Comparison of ENCODE assay signal across 22 mouse cellular contexts in genomic region chr14:24203210-24203609, GRCm38 (mm10). TPM values are rescaled to one million over a fixed set of nuclear protein-coding genes. Genes with fewer than 3 reads are reported as not detected.
DNase-seq lines count a peak whose midpoint lies in the region; ATAC-seq and TF ChIP-seq lines count a peak whose summit lies in the region.
"Had no signal": no experiment of that assay in that cellular context is flagged by ENCODE, and none has a peak within 500 bp of the region (broad histone marks: within the 10 kb centered on the region; RNA-seq: fewer than 3 reads in every experiment).

No protein-coding gene starts in this region.

- no peaks in the 10 kb centered on the region for H3K9me3 ChIP-seq in hindbrain, embryonic 10.5 days
- H3K9me3 ChIP-seq in hindbrain, embryonic 12.5 days (replicated peaks): no peaks in the 10 kb centered on the region
- H3K9me3 ChIP-seq in kidney, embryonic 16.5 days (ENCODE audit: low read length): no peaks in the 10 kb centered on the region
- H3K9me3 ChIP-seq: embryonic facial prominence, embryonic 13.5 days; embryonic facial prominence, embryonic 15.5 days; forebrain, embryonic 10.5 days; forebrain, embryonic 12.5 days had no signal

- 94% methylated on average over 8 of the region's 8 CpGs for WGBS in hindbrain, embryonic 10.5 days
- 96% methylated on average over 8 of the region's 8 CpGs for WGBS in hindbrain, embryonic 12.5 days
- 73% methylated on average over 8 of the region's 8 CpGs for WGBS in kidney, adult 2 months
- WGBS in kidney, embryonic 16.5 days: 89% methylated on average over 8 of the region's 8 CpGs

- 0 out of 2 replicates have a peak overlapping the region, but pooled peaks have one; percentile 5 for H3K27ac ChIP-seq in hindbrain, embryonic 10.5 days
- no peak overlapping the region for H3K27ac ChIP-seq in hindbrain, embryonic 12.5 days
- H3K27ac ChIP-seq in kidney, adult 2 months (ENCODE audit: insufficient read depth, low read depth, low read length): no peak overlapping the region
- H3K27ac ChIP-seq in kidney, embryonic 16.5 days (ENCODE audit: low read length): no peak overlapping the region
- H3K27ac ChIP-seq: embryonic facial prominence, embryonic 13.5 days; embryonic facial prominence, embryonic 15.5 days had no signal

- H3K4me2 ChIP-seq in hindbrain, embryonic 12.5 days (replicated peaks): no peak overlapping the region
- H3K4me2 ChIP-seq in kidney, embryonic 16.5 days (replicated peaks; ENCODE audit: low read depth, low read length): no peak overlapping the region
- H3K4me2 ChIP-seq: embryonic facial prominence, embryonic 13.5 days; embryonic facial prominence, embryonic 15.5 days; forebrain, embryonic 12.5 days had no signal

- no peak overlapping the region for H3K4me3 ChIP-seq in hindbrain, embryonic 10.5 days
- H3K4me3 ChIP-seq in hindbrain, embryonic 12.5 days: no peak overlapping the region
- no peak overlapping the region for H3K4me3 ChIP-seq in kidney, adult 2 months (ENCODE audit: insufficient read depth, low read depth, low read length)
- H3K4me3 ChIP-seq in kidney, embryonic 16.5 days (ENCODE audit: low read length): no peak overlapping the region
- H3K4me3 ChIP-seq: embryonic facial prominence, embryonic 13.5 days; embryonic facial prominence, embryonic 15.5 days; erythroblast, embryonic 14.5 days; forebrain, embryonic 10.5 days; forebrain, embryonic 12.5 days had no signal

- H3K36me3 ChIP-seq in hindbrain, embryonic 10.5 days: peaks cover 14% of the 10 kb centered on the region
- H3K36me3 ChIP-seq in hindbrain, embryonic 12.5 days: 0 out of 2 replicates have a peak, but pooled peaks cover 13% of the 10 kb centered on the region
- no peaks in the 10 kb centered on the region for H3K36me3 ChIP-seq in kidney, adult 2 months (ENCODE audit: control insufficient read depth, insufficient read depth, low read length)
- 0 out of 2 replicates have a peak, but pooled peaks cover 3% of the 10 kb centered on the region for H3K36me3 ChIP-seq in kidney, embryonic 16.5 days (ENCODE audit: insufficient read depth, low read length)

- no peak for DNase-seq in hindbrain, embryonic 10.5 days (ENCODE audit: low spot score)
- DNase-seq in kidney, adult 2 months: peak; percentile 40
- no peak for DNase-seq in kidney, adult 8-10 months
- peak; percentile 47 to 52 for DNase-seq in kidney, postnatal 36 days
- DNase-seq: adrenal gland, adult 2 months; adrenal gland, postnatal 10 days; adrenal gland, postnatal 25 days; cerebellum, adult 11 months; cerebellum, adult 18-20 months; cerebellum, adult 8-10 months; cerebellum, adult 9-11 months; cerebellum, postnatal 14 days; cerebellum, postnatal 36 days; embryo, embryonic 11 days had no signal

- H3K4me1 ChIP-seq in hindbrain, embryonic 10.5 days (replicated peaks): peaks cover 51% of the 10 kb centered on the region
- peaks cover 43% of the 10 kb centered on the region for H3K4me1 ChIP-seq in hindbrain, embryonic 12.5 days
- peaks cover 46% of the 10 kb centered on the region for H3K4me1 ChIP-seq in kidney, adult 2 months (ENCODE audit: control insufficient read depth, insufficient read depth, low read length)
- H3K4me1 ChIP-seq in kidney, embryonic 16.5 days (ENCODE audit: insufficient read depth, low read length): peaks cover 49% of the 10 kb centered on the region

- no peaks in the 10 kb centered on the region for H3K27me3 ChIP-seq in hindbrain, embryonic 10.5 days (ENCODE audit: insufficient read depth, poor library complexity, severe bottlenecking)
- no peaks in the 10 kb centered on the region for H3K27me3 ChIP-seq in hindbrain, embryonic 12.5 days
- H3K27me3 ChIP-seq in kidney, adult 2 months (replicated peaks; ENCODE audit: control insufficient read depth, insufficient read depth, low read length): no peaks in the 10 kb centered on the region
- H3K27me3 ChIP-seq in kidney, embryonic 16.5 days (ENCODE audit: insufficient read depth, low read length): no peaks in the 10 kb centered on the region
- H3K27me3 ChIP-seq: embryonic facial prominence, embryonic 13.5 days; embryonic facial prominence, embryonic 15.5 days; forebrain, embryonic 12.5 days had no signal

- no peak for TF ChIP-seq CTCF in kidney, adult 2 months (conservative IDR thresholded peaks at IDR 0.05; ENCODE audit: insufficient read depth, insufficient read length, low read depth, low read length)

- no peak overlapping the region for H3K9ac ChIP-seq in hindbrain, embryonic 12.5 days
- no peak overlapping the region for H3K9ac ChIP-seq in kidney, embryonic 16.5 days (replicated peaks; ENCODE audit: low read length)
- H3K9ac ChIP-seq: embryonic facial prominence, embryonic 13.5 days; embryonic facial prominence, embryonic 15.5 days; forebrain, embryonic 12.5 days had no signal

- no peak for ATAC-seq in hindbrain, embryonic 12.5 days (ENCODE audit: low FRiP score)
- no peak for ATAC-seq in kidney, embryonic 16.5 days (ENCODE audit: low FRiP score, low TSS enrichment)
- ATAC-seq: forebrain, embryonic 14.5 days had no signal

- TF ChIP-seq POLR2A in kidney, adult 2 months (IDR thresholded peaks at IDR 0.05; ENCODE audit: low read depth, low read length): no peak

RNA-seq across cellular contexts. Expression of gene Dlg5, which starts 42.5 kb away (rescaled TPM):
- 12.7 and 14.0 TPM in 2 replicates for polyA plus RNA-seq in hindbrain, embryonic 10.5 days (2016; fragmentation: Nextera tagmentation; extraction: Ambion mirVana)
- 21.8 and 23.6 TPM in 2 replicates for polyA plus RNA-seq in hindbrain, embryonic 12.5 days (2016; fragmentation: Nextera tagmentation; extraction: Ambion mirVana)
- 31.0 and 37.3 TPM in 2 replicates for polyA plus RNA-seq in kidney, adult 2 months (2012; rRNA removed)
- 13.7 and 15.9 TPM in 2 replicates for polyA plus RNA-seq in kidney, embryonic 16.5 days (2015; fragmentation: Nextera tagmentation; extraction: Ambion mirVana)

Comparison
In these comparisons a context has a peak if more than half of its experiments do, and no peak if none do; other contexts are left out.
1. DNase-seq: peak in kidney, adult 2 months (single experiment) and kidney, postnatal 36 days (2 of 2); none in hindbrain, embryonic 10.5 days (single experiment) and kidney, adult 8-10 months (0 of 2).